Mouse (Mus musculus): ENCODE data around the gene Bbof1. TPM values are rescaled to one million over a fixed set of nuclear protein-coding genes. Genes with fewer than 3 reads are reported as not detected.

The Bbof1 gene
- total and polyA plus RNA-seq, 2 experiments = 0.18 TPM; not detected in 1

DNA sequence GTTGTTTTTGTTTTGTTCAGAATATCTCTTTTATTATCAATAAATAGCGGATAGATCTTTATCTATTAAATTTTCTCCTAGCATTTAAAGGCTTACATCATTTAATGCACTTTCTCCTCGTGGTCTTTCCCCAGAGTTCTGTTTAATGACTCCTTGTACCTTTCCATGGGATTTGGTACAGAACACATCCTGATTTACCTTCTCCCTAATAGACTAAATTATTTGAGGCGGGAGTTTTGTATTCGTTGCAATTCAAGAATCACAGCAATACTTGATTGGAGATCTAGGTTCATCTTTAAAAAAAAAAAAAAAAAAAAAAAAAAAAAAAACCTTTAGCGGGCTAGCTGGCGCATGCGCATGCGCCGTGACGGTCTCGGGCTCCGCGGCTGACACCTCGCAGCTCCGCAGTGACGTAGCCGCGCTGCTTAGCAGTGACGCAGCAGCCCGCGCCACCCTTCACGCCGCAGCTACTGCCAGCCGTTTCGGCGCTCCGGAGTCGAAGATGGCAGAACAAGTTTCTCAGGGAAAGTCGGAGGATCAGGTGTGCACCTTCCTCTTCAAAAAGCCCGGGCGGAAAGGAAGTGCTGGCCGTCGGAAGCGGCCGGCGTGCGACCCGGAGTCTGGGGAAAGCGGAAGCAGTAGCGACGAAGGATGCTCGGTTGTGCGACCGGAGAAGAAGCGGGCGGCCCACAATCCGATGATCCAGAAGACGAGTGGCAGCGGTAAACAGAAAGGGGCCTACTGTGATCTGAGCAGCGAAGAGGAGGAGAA is 8.1 kb downstream of the Bbof1 start, which contains the start of gene Rnf113a2:
Gene Rnf113a2 (plus strand): TSS at position 363 of the 771 bp plus-strand sequence.
- peak within 1 kb of the TSS; percentile 92 for H3K4me3 ChIP-seq (ENCODE audit: insufficient read depth, low read depth, low read length)
- peak; percentile 72 for DNase-seq (ENCODE audit: extremely low read depth, low read depth, low spot score)
- H3K79me2 ChIP-seq (ENCODE audit: control insufficient read depth, insufficient read depth, low read length) = peaks cover 2% of the 10 kb centered on the region; the same call in 1 of the 2 replicates
- H3K4me1 ChIP-seq (ENCODE audit: control insufficient read depth, insufficient read depth, low read length) = peaks cover 7% of the 10 kb centered on the region; the same call in 1 of the 2 replicates
- TF ChIP-seq CTCF (IDR thresholded peaks at IDR 0.05; ENCODE audit: low read depth, low read length) = no peak
- peak; percentile 61; the same call in 1 of the 2 replicates for TF ChIP-seq POLR2A (IDR thresholded peaks at IDR 0.05; ENCODE audit: extremely low read depth, insufficient read depth, low read length)
- WGBS = 2% methylated on average over 50 of the region's 50 CpGs
- no peaks in the 10 kb centered on the region for H3K27me3 ChIP-seq (ENCODE audit: control insufficient read depth, insufficient read depth, low read length)
- no peaks in the 10 kb centered on the region for H3K36me3 ChIP-seq (ENCODE audit: control insufficient read depth, insufficient read depth, low read length)
- H3K9ac ChIP-seq (ENCODE audit: low read depth, low read length) = peak within 1 kb of the TSS; percentile 81
- peak within 1 kb of the TSS; percentile 65 for H3K27ac ChIP-seq (replicated peaks; ENCODE audit: insufficient read depth, low read depth, low read length)

GRCm38 (mm10) chr12:84417605-84417922 is 8.7 kb downstream of the Bbof1 start:
- H3K4me1 ChIP-seq (ENCODE audit: control insufficient read depth, insufficient read depth, low read length) = peaks cover 7% of the 10 kb centered on the region; the same call in 1 of the 2 replicates
- no peaks in the 10 kb centered on the region for H3K36me3 ChIP-seq (ENCODE audit: control insufficient read depth, insufficient read depth, low read length)
- H3K9ac ChIP-seq (ENCODE audit: low read depth, low read length) = peak overlapping the region; percentile 81
- no peak for DNase-seq (ENCODE audit: extremely low read depth, low read depth, low spot score)
- peak overlapping the region; percentile 92 for H3K4me3 ChIP-seq (ENCODE audit: insufficient read depth, low read depth, low read length)
- TF ChIP-seq CTCF (IDR thresholded peaks at IDR 0.05; ENCODE audit: low read depth, low read length) = no peak
- no peak for TF ChIP-seq POLR2A (IDR thresholded peaks at IDR 0.05; ENCODE audit: extremely low read depth, insufficient read depth, low read length)
- H3K27me3 ChIP-seq (ENCODE audit: control insufficient read depth, insufficient read depth, low read length) = no peaks in the 10 kb centered on the region
- peaks cover 2% of the 10 kb centered on the region; the same call in 1 of the 2 replicates for H3K79me2 ChIP-seq (ENCODE audit: control insufficient read depth, insufficient read depth, low read length)
- WGBS = 25% methylated on average over 18 of the region's 18 CpGs
- H3K27ac ChIP-seq (replicated peaks; ENCODE audit: insufficient read depth, low read depth, low read length) = peak overlapping the region; percentile 65

- Histone ChIP-seq H3K4me1 (ENCODE audit: control insufficient read depth, insufficient read depth, low read length) (no peaks in the 10 kb centered on the region), H3K79me2 (ENCODE audit: control insufficient read depth, insufficient read depth, low read length) (no peaks in the 10 kb centered on the region), H3K9ac (ENCODE audit: low read depth, low read length) (no peak overlapping the region), H3K27ac (replicated peaks; ENCODE audit: insufficient read depth, low read depth, low read length) (no peak overlapping the region), H3K36me3 (ENCODE audit: control insufficient read depth, insufficient read depth, low read length) (no peaks in the 10 kb centered on the region), H3K4me3 (ENCODE audit: insufficient read depth, low read depth, low read length) (no peak overlapping the region), H3K27me3 (ENCODE audit: control insufficient read depth, insufficient read depth, low read length) (no peaks in the 10 kb centered on the region)
- TF ChIP-seq CTCF (IDR thresholded peaks at IDR 0.05; ENCODE audit: low read depth, low read length) (no peak), POLR2A (IDR thresholded peaks at IDR 0.05; ENCODE audit: extremely low read depth, insufficient read depth, low read length) (no peak)
- DNase-seq (ENCODE audit: extremely low read depth, low read depth, low spot score) = no peak
- 72% methylated on average over 3 of the region's 3 CpGs for WGBS
These were observed 15.1 kb downstream of the Bbof1 start for GRCm38 (mm10) chr12:84423990-84424389.

- 72% methylated on average over 2 of the region's 2 CpGs for WGBS
- no peaks in the 10 kb centered on the region for H3K4me1 ChIP-seq (ENCODE audit: control insufficient read depth, insufficient read depth, low read length)
- no peak overlapping the region for H3K27ac ChIP-seq (replicated peaks; ENCODE audit: insufficient read depth, low read depth, low read length)
- no peak overlapping the region for H3K4me3 ChIP-seq (ENCODE audit: insufficient read depth, low read depth, low read length)
- no peak for TF ChIP-seq POLR2A (IDR thresholded peaks at IDR 0.05; ENCODE audit: extremely low read depth, insufficient read depth, low read length)
- no peak for TF ChIP-seq CTCF (IDR thresholded peaks at IDR 0.05; ENCODE audit: low read depth, low read length)
- peaks cover 43% of the 10 kb centered on the region for H3K36me3 ChIP-seq (ENCODE audit: control insufficient read depth, insufficient read depth, low read length)
- no peak for DNase-seq (ENCODE audit: extremely low read depth, low read depth, low spot score)
- H3K9ac ChIP-seq (ENCODE audit: low read depth, low read length) = no peak overlapping the region
- H3K79me2 ChIP-seq (ENCODE audit: control insufficient read depth, insufficient read depth, low read length) = no peaks in the 10 kb centered on the region
- no peaks in the 10 kb centered on the region for H3K27me3 ChIP-seq (ENCODE audit: control insufficient read depth, insufficient read depth, low read length)
These were observed 21.0 kb downstream of the Bbof1 start for GRCm38 (mm10) chr12:84429825-84430224.

GRCm38 (mm10) chr12:84438697-84439096 is 29.8 kb downstream of the Bbof1 start:
- H3K4me3 ChIP-seq (ENCODE audit: insufficient read depth, low read depth, low read length) = no peak overlapping the region
- TF ChIP-seq CTCF (IDR thresholded peaks at IDR 0.05; ENCODE audit: low read depth, low read length) (no peak), POLR2A (IDR thresholded peaks at IDR 0.05; ENCODE audit: extremely low read depth, insufficient read depth, low read length) (no peak)
- H3K4me1 ChIP-seq (ENCODE audit: control insufficient read depth, insufficient read depth, low read length) = no peaks in the 10 kb centered on the region
- no peak overlapping the region for H3K27ac ChIP-seq (replicated peaks; ENCODE audit: insufficient read depth, low read depth, low read length)
- 85% methylated on average over 2 of the region's 2 CpGs for WGBS
- H3K27me3 ChIP-seq (ENCODE audit: control insufficient read depth, insufficient read depth, low read length) = no peaks in the 10 kb centered on the region
- no peak overlapping the region for H3K9ac ChIP-seq (ENCODE audit: low read depth, low read length)
- H3K79me2 ChIP-seq (ENCODE audit: control insufficient read depth, insufficient read depth, low read length) = no peaks in the 10 kb centered on the region
- H3K36me3 ChIP-seq (ENCODE audit: control insufficient read depth, insufficient read depth, low read length) = peaks cover 72% of the 10 kb centered on the region
- no peak for DNase-seq (ENCODE audit: extremely low read depth, low read depth, low spot score)

DNA sequence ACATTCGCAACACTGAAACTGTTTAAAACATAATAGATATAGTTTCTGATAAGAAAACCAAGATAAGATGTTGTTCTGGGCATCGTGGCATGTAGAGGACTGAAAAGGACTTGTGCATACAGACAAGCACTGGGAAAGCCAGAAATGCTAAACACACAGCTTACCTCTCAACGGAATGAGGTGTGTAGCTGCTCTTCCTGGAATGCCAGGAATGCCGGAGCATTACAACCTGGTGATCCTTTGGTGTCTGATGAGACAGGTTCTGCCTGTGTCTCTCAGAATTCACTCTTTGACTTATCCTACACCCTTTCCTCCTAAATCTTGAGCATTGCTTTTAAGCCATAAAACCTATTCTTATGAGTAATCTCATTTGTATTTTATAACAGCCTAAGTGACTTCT is 33.7 kb downstream of the Bbof1 start:
- H3K4me3 ChIP-seq (ENCODE audit: insufficient read depth, low read depth, low read length) = no peak overlapping the region
- H3K27me3 ChIP-seq (ENCODE audit: control insufficient read depth, insufficient read depth, low read length) = no peaks in the 10 kb centered on the region
- no peaks in the 10 kb centered on the region for H3K4me1 ChIP-seq (ENCODE audit: control insufficient read depth, insufficient read depth, low read length)
- H3K27ac ChIP-seq (replicated peaks; ENCODE audit: insufficient read depth, low read depth, low read length) = no peak overlapping the region
- no peak overlapping the region for H3K9ac ChIP-seq (ENCODE audit: low read depth, low read length)
- 77% methylated on average over 4 of the region's 4 CpGs for WGBS
- TF ChIP-seq CTCF (IDR thresholded peaks at IDR 0.05; ENCODE audit: low read depth, low read length) (no peak), POLR2A (IDR thresholded peaks at IDR 0.05; ENCODE audit: extremely low read depth, insufficient read depth, low read length) (no peak)
- no peak for DNase-seq (ENCODE audit: extremely low read depth, low read depth, low spot score)
- H3K79me2 ChIP-seq (ENCODE audit: control insufficient read depth, insufficient read depth, low read length) = no peaks in the 10 kb centered on the region; the same call in 1 of the 2 replicates
- H3K36me3 ChIP-seq (ENCODE audit: control insufficient read depth, insufficient read depth, low read length) = peaks cover 39% of the 10 kb centered on the region

All from liver, adult 2 months (tissue).